Mouse (Mus musculus) right cerebral cortex, adult 2 months (tissue): ENCODE data around the gene Sigirr.

Experiments used
- DNase-seq, 2 experiments: peaks; one replicate each; pipeline ENCODE4 v3.0.0; 2021 to 2022; ENCODE audit warnings: low spot score in 2 of 2

Gene Sigirr

DNA sequence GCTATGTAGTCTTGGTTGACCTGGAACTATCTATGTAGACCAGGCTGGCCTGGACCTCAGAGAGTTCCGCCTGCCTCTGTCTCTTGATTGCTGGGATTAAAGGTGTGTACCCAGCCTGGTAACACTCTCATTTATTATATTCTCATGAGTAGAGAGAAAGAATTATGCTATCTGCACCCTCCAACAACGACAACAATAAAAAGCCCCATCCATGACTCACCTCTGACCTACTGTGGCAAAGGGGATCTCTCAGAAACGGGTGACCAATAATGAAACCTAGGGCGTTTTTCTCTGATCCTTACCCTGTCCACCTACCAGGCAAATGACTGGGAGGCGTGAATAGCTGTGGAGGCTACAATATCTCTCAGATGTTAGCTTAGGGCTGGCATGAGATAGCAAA is 3.2 kb downstream of the Sigirr start:
- no peak for DNase-seq

DNA sequence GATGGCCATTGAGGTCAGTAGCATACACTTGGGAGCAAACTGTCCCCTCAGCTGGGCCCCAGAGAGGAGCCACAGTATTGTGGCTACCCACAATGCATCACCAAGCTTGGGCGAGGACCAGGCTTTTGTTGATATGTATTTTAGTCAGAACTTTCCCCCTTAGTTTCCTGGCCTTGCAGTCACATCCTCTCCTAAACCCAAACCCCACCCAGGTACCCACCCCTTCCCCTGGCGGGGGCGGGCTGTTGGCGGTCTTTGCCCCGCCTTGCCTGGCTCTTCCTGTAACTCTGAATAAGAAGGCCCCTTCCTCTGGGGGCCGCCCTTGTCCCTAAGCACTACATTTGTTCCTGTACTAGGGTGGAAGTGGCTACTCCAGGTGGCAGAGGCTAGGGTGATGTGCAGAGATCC is 3.7 kb downstream of the Sigirr start:
- no peak for DNase-seq

DNA sequence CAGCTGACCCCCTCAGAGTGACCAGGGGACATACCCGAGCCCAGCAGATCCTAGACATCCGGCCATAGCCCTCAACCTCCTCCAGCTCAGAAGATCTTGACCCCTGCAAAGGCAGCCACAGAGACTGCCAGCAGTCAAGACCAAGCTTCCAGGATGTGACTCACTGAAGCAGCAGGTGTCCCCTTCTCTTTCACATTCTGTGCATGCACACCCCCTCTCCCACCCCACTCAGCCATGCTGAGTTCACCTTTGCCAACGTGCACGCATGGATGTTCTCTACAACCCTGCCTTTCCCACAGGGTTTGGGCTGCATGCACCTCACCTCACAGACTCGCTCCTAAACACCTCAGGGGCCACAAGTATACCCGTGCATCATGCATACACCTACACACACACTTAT is 4.4 kb downstream of the Sigirr start:
- no peak for DNase-seq

DNA sequence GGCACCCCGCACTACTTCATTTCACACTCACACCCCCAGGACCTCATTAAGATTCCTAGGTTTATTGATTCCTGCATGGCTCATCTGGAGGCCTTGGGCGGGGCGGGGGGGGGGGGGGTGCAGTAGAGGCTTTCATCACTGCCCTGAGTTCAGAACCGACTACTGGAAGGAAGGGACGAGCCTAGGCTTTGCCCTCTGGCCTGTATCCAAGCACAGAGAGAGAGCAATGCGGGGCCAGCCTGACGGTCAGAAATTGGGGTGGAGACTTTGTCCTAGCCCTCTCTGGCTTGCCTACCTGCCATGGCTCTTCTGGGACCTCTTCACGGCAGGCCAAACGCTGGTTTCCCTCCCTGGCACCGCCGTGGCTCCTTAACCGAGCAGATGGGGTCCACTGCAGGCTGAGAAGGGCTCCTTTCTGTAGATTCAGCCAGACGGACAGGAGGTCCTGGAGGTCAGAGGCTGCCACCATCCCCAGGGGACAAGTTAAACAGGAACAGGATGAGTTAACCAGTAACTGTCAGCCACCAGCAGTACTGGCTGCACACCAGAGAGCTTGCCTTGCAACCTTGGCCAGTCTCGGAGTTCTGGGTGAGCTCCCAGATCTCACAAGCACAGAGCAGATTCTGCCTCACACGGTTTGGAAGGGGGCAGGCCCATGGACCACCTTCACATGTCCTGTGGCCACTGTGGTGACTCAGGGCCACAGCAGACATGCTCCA is 5.7 kb downstream of the Sigirr start:
- DNase-seq: no peak

GRCm38 (mm10) chr7:141093950-141094349 is 6.4 kb downstream of the Sigirr start:
- DNase-seq: no peak

DNA sequence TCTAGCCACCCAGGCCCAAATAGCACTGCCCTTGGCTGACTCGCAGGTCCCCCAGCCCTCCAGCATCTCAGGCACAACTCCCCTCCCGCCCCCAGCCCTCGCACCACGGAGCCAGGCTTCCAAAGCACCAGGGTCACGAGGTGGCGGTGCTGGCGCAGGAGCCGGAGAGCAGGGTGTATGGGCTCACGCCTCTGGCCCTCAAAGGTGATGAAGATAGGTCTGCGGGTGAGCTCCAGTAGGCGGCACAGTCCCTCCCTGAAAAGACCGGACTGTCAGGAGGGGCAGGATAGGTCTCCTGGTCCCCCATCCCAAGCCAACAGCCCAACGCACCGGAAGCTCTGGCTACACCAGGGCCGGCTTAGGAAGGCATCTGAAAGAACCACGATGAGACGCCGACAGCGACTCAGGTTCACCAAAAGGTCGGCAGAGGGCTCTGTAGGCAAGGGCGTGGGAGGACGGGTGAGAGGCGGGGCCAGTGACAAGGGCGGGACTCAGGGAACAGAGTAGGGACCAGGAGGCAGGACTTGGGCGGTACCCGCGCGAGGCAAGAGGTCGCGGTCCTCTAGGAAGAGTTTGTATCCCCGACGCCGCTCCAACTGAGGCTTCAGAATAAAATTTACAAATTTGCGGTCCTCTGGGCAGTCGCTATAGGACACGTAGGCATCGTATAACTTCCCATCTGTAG is 8.2 kb downstream of the Sigirr start:
- peak; percentile 20 to 40 for DNase-seq

- DNase-seq: no peak
These were observed 10.1 kb downstream of the Sigirr start for GRCm38 (mm10) chr7:141090228-141090627.

- no peak for DNase-seq
These were observed 11.9 kb downstream of the Sigirr start for GRCm38 (mm10) chr7:141088473-141088872.

GRCm38 (mm10) chr7:141087894-141088293 is 12.5 kb downstream of the Sigirr start:
- DNase-seq: no peak

- no peak for DNase-seq
These were observed 20.6 kb downstream of the Sigirr start for GRCm38 (mm10) chr7:141079481-141080449.

- no peak for DNase-seq
These were observed 21.5 kb downstream of the Sigirr start for GRCm38 (mm10) chr7:141078876-141079275.

DNA sequence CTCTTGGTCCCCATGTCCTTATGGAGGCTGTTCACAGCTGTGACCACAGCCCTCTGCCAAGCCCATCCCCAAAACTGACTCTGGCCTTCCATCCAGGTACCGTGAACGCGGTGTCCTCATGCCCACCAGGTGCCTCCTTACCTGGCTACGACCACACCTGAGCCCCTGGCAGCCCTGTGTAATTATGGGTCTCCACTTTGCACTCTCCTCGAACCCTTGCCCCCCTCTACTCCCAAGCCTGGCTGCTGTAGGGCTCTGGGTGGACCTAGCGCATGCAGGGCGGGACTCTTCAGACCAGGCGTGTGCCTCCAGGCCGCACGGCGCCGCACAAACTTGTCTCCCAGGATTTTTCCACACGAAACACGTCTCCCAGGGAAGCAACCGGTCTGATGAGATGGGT is 22.5 kb downstream of the Sigirr start, which contains the start of gene Pkp3:
Gene Pkp3, plus strand, starts transcription at position 378 of the 400 bp plus-strand sequence.
- DNase-seq: no peak

- peak in 1 of 2 experiments; percentile 38 for DNase-seq
These were observed 26.6 kb downstream of the Sigirr start for GRCm38 (mm10) chr7:141073782-141074181.

GRCm38 (mm10) chr7:141072017-141072745 is 28.2 kb downstream of the Sigirr start:
- DNase-seq: peak in 1 of 2 experiments; percentile 50

DNA sequence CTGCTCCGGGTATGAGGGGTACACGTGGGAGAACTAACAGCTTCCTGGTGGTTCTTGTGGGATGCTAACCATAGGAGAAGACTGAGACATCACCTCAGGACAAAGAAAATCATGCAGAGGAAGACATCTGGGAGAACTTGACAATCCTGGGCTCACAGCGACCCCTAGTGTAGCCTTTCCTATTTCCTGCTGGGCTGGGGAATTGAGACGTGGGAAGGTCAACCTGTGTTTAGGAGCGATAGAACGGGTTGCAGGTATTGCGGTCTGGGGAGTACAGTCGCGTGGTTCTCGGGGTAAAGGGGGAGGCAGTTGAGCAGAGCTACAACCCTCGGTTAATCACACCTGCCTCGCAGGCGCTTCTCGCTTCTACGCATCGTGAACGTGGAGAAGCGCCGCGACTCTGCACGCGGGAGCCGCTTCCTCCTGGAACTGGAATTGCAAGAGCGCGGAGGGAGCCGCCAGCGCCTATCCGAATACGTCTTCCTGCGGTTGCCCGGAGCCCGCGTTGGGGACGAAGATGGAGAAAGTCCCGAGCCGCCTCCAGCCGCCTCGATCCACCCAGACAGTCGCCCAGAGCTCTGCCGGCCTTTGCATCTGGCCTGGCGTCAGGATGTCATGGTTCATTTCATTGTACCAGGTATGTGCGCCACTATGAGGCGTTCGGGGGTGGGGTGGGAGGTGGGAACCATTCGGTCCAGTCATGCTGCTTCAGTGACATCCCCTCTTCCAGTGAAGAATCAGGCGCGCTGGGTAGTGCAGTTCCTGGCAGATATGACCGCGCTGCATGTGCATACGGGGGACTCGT is 30.1 kb downstream of the Sigirr start:
- DNase-seq: peak; percentile 84 to 86

DNA sequence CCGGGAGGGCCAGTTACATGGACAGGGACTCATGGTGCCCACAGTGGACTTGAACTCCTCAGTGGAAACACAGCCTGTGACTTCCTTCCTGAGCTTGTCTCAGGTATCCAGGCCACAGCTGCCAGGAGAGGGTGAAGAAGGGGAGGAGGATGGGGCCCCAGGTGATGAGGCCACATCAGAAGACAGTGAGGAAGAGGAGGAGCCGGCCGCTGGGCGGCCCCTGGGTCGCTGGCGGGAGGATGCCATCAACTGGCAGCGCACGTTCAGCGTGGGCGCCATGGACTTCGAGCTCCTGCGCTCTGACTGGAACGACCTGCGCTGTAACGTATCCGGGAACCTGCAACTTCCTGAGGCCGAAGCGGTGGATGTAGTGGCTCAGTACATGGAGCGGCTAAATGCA is 32.0 kb downstream of the Sigirr start:
- DNase-seq: no peak

DNA sequence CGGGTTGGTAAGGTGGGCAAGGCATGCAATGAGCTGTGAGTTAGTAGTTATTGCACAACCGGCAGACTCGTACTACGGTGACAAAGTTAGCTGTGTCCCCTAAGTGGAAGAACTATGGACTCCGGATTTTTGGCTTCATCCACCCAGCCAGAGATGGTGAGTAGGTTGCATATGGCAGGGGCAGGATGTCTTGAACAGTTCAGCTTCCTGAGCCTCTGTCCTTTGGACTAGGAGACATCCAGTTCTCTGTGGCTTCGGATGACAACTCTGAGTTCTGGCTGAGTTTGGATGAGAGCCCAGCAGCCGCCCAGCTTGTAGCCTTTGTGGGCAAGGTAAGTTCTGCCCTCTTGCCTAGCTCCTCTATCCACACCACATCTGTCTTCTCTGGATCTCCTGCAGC is 35.8 kb downstream of the Sigirr start:
- no peak for DNase-seq

GRCm38 (mm10) chr7:141064175-141064574 is 36.2 kb downstream of the Sigirr start:
- DNase-seq: no peak

DNA sequence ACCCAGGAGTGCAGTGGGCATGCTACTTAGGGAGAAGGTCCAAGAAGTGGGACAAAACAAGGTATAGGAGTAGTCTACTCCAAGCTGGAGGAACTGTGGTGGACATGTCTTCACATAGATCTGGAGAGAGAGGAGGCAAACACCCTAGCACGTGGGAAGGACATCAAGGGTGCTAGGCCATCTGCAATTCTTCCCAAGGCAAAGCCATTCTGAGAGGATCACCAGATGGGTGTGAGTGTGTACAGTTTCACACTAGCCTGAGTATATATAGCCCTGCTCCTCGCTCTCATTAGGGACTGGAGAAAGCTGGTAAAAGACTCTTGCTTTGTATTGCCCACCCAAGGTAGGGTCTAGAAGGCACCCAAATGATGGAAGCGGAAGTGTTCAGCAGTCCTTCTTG is 37.0 kb downstream of the Sigirr start:
- DNase-seq: no peak

DNA sequence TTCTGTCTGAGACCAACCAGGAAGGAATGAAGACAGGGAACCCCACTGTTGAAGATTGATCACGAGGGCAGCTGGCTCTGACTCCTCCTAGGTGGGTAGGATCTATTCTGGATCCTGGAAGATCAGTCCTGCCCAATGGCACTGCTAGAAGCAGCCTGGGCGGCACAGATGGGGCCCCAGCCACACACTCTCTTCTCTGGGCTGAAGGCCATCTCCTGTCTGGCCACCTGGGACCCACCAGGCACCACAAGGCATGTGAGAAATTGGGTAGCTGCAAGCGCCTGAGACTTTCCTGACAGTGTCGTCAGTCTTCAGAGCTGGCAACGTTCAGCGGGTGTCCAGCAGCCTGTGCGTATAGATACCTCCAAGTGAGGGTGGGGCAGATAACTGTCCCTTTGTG is 37.8 kb downstream of the Sigirr start:
- peak in 1 of 2 experiments; percentile 25 for DNase-seq
